Mouse (Mus musculus): ENCODE results near the gene Nyap1. TPM values are rescaled to one million over a fixed set of nuclear protein-coding genes. Genes with fewer than 3 reads are reported as not detected.

Nyap1 gene
- total RNA-seq, 1 experiment from 2014 or later: 0.12 TPM

Other genes with a start within 250 kb of the Nyap1 start
- 16.0 and 20.0 TPM in 2 replicates for gene Pop7, start 239.1 kb downstream of the Nyap1 start, total RNA-seq (2017)
- 32.0 and 37.7 TPM in 2 replicates for gene Gigyf1, start 223.1 kb downstream of the Nyap1 start, total RNA-seq (2017)
- not detected in 2 replicates for gene Epo, start 208.4 kb downstream of the Nyap1 start, total RNA-seq (2017)
- gene Gnb2, start 208.1 kb downstream of the Nyap1 start, total RNA-seq (2017): 428 and 434 TPM in 2 replicates
- gene Actl6b, start 188.1 kb downstream of the Nyap1 start, total RNA-seq (2017): 0.37 TPM in 1 of 2 replicates, not detected in the other
- 0.61 TPM in 1 of 2 replicates, not detected in the other for gene Tfr2, start 171.8 kb downstream of the Nyap1 start, total RNA-seq (2017)
- 3.5 and 4.2 TPM in 2 replicates for gene Mospd3, start 140.5 kb downstream of the Nyap1 start, total RNA-seq (2017)
- gene Pcolce, start 127.8 kb downstream of the Nyap1 start, total RNA-seq (2017): 0.25 and 0.58 TPM in 2 replicates
- 0.61 and 0.70 TPM in 2 replicates for gene Fbxo24, start 112.6 kb downstream of the Nyap1 start, total RNA-seq (2017)
- gene Lrch4, start 112.5 kb downstream of the Nyap1 start, total RNA-seq (2017): 119 and 123 TPM in 2 replicates
- 41.0 and 44.6 TPM in 2 replicates for gene Gm20605, start 112.4 kb downstream of the Nyap1 start, total RNA-seq (2017)
- 109 and 156 TPM in 2 replicates for gene Sap25, start 100.3 kb downstream of the Nyap1 start, total RNA-seq (2017)
- gene Irs3, start 95.9 kb downstream of the Nyap1 start, total RNA-seq (2017): 0.47 and 0.61 TPM in 2 replicates
- 4.9 and 5.5 TPM in 2 replicates for gene Agfg2, start 56.9 kb downstream of the Nyap1 start, total RNA-seq (2017)
- 170 TPM in 2 replicates for gene Tsc22d4, start 4.1 kb upstream of the Nyap1 start, total RNA-seq (2017)
- 9.7 and 12.8 TPM in 2 replicates for gene Ppp1r35, start 37.2 kb upstream of the Nyap1 start, total RNA-seq (2017)
- 36.5 and 42.2 TPM in 2 replicates for gene Mepce, start 46.0 kb upstream of the Nyap1 start, total RNA-seq (2017)
- 24.7 and 29.4 TPM in 2 replicates for gene Zcwpw1, start 46.2 kb upstream of the Nyap1 start, total RNA-seq (2017)
- 321 and 361 TPM in 2 replicates for gene Pilra, start 94.7 kb upstream of the Nyap1 start, total RNA-seq (2017)
- 124 and 127 TPM in 2 replicates for gene Pilrb1, start 116.5 kb upstream of the Nyap1 start, total RNA-seq (2017)
- gene Pilrb2, start 130.2 kb upstream of the Nyap1 start, total RNA-seq (2017): 139 and 177 TPM in 2 replicates
- gene Cyp3a13, start 180.0 kb upstream of the Nyap1 start, total RNA-seq (2017): not detected in 2 replicates
- not detected in 2 replicates for gene Gjc3, start 221.5 kb upstream of the Nyap1 start, total RNA-seq (2017)
- gene Azgp1, start 239.9 kb upstream of the Nyap1 start, total RNA-seq (2017): not detected in 2 replicates

Measured in neutrophil, adult 5-6 weeks (primary cell).